Mouse (Mus musculus) neural tube, embryonic 12.5 days (tissue): ENCODE data around the gene Kcnh5. TPM values are rescaled to one million over a fixed set of nuclear protein-coding genes. Genes with fewer than 3 reads are reported as not detected.

ENCODE experiments used
- polyA plus RNA-seq: library from polyadenylated mRNA; unstranded; fragments of >200 nt; fragmentation: Nextera tagmentation; extraction: Ambion mirVana; gene quantifications from 2 replicates; pipeline ENCODE4 v1.2.1, GENCODE M21; 2016

The Kcnh5 gene
- polyA plus RNA-seq, 1 experiment from 2014 or later = 0.95 TPM

Other genes with a start within 250 kb of the Kcnh5 start
- gene Rhoj, start 131.0 kb upstream of the Kcnh5 start, polyA plus RNA-seq = 33.6 and 34.5 TPM in 2 replicates
- not detected in 2 replicates for gene Gphb5, start 239.4 kb upstream of the Kcnh5 start, polyA plus RNA-seq